Mouse (Mus musculus) liver, embryonic 15.5 days (tissue): ENCODE measurements around the gene Fnbp1. TPM values are rescaled to one million over a fixed set of nuclear protein-coding genes. Genes with fewer than 3 reads are reported as not detected.

Experiments
- ATAC-seq: fragments of 200-750 bp; cut with Nextera tagmentation; 2 replicates; pipeline ENCODE4 v1.8.0; 2017; ENCODE audit warnings: moderate number of reproducible peaks, mild to moderate bottlenecking, moderate library complexity; ENCODE audit not compliant: insufficient read depth
- H3K27ac ChIP-seq: fragments of 300-500 bp; sonication (generic); replicated peaks from 2 replicates; pipeline ENCODE4 v1.5.1; 2015; ENCODE audit warnings: mild to moderate bottlenecking, inconsistent platforms
- H3K27me3 ChIP-seq: fragments of 300-500 bp; sonication (generic); 2 replicates; pipeline ENCODE4 v1.6.1; 2015; ENCODE audit warnings: mild to moderate bottlenecking, inconsistent platforms
- H3K36me3 ChIP-seq: fragments of 300-500 bp; sonication (generic); replicated peaks from 2 replicates; pipeline ENCODE4 v1.6.1; 2015; ENCODE audit warnings: moderate library complexity, mild to moderate bottlenecking, inconsistent platforms
- H3K4me1 ChIP-seq: fragments of 300-500 bp; sonication (generic); replicated peaks from 2 replicates; pipeline ENCODE4 v1.6.1; 2015; ENCODE audit warnings: inconsistent platforms
- H3K4me2 ChIP-seq: fragments of 300-500 bp; sonication (generic); 2 replicates; pipeline ENCODE4 v1.6.1; 2015; ENCODE audit warnings: moderate library complexity, mild to moderate bottlenecking, inconsistent platforms
- H3K4me3 ChIP-seq: fragments of 300-500 bp; sonication (generic); replicated peaks from 2 replicates; pipeline ENCODE4 v1.5.1; 2015; ENCODE audit warnings: mild to moderate bottlenecking, inconsistent platforms
- H3K9ac ChIP-seq: fragments of 300-500 bp; sonication (generic); 2 replicates; pipeline ENCODE4 v1.6.1; 2015; ENCODE audit warnings: moderate library complexity, mild to moderate bottlenecking, inconsistent platforms
- H3K9me3 ChIP-seq: fragments of 300-500 bp; sonication (generic); replicated peaks from 2 replicates; pipeline ENCODE4 v1.6.1; 2016; ENCODE audit warnings: inconsistent platforms
- WGBS: fragments of 180-500 bp; shearing (Covaris S2); methylation state at CpG from one replicate; pipeline ENCODE4 v1.1.7; 2015; ENCODE audit warnings: mixed read lengths; ENCODE audit not compliant: insufficient replicate concordance; 5-methylcytosine and 5-hydroxymethylcytosine counted together
- polyA plus RNA-seq: library from polyadenylated mRNA; unstranded; fragments of >200 nt; fragmentation: Nextera tagmentation; extraction: Ambion mirVana; gene quantifications from 2 replicates; pipeline ENCODE4 v1.2.1, GENCODE M21; 2015

The Fnbp1 gene
- polyA plus RNA-seq, 1 experiment from 2014 or later: 5.1 TPM

DNA sequence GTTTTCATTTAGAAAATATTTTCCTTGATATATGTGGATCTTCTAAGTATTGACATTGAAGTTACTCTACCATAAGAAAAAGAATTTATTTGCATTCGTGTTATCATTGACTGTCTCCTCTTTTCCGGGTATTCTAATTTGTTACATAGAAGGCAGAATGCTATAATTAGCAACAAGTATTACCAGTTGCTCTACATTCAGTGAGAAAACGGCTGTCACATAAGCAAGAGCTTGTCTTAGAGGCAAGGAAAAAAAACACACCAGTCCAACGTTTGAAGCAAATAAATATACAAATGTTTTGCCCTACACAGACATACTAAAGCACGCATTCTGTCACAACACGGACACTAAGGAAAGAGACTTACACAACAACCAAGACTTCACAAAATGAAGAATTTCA is 30.1 kb downstream of the Fnbp1 start:
- Histone ChIP-seq H3K27ac (no peak overlapping the region), H3K36me3 (no peaks in the 10 kb centered on the region), H3K4me2 (no peak overlapping the region), H3K4me1 (peaks cover 59% of the 10 kb centered on the region), H3K9me3 (no peaks in the 10 kb centered on the region), H3K4me3 (no peak overlapping the region), H3K27me3 (no peaks in the 10 kb centered on the region), H3K9ac (no peak overlapping the region)
- no peak for ATAC-seq
- 54% methylated on average over 6 of the region's 6 CpGs for WGBS

- Histone ChIP-seq H3K4me1 (peaks cover 48% of the 10 kb centered on the region), H3K9me3 (no peaks in the 10 kb centered on the region), H3K4me2 (no peak overlapping the region), H3K9ac (no peak overlapping the region), H3K36me3 (no peaks in the 10 kb centered on the region), H3K27ac (no peak overlapping the region), H3K4me3 (no peak overlapping the region), H3K27me3 (no peaks in the 10 kb centered on the region)
- 23% methylated on average over 12 of the region's 12 CpGs for WGBS
- ATAC-seq: 0 out of 2 replicates have a peak, but pooled peaks have one; percentile 28
Observed at GRCm38 (mm10) chr2:31109960-31110548, 31.8 kb downstream of the Fnbp1 start.

DNA sequence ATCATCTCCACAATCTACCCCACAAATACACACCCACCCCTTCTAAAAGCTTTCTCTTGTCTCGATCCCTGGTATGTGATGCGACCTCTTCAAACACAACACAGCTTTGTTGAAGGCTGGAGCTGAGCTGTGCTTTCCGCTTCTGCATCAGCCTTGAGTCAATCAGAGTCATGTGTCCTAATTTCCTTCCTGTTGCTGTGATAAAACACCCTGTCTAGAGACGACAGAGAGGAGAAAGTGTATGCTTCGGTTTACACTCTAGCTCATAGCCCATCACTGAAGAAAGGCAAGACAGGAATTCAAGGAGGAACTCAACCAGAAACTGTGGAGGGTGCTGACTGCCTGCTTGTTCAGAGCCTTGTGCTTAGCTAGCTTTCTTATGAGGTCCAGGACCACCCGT is 33.6 kb downstream of the Fnbp1 start:
- H3K27me3 ChIP-seq: no peaks in the 10 kb centered on the region
- peak overlapping the region; percentile 62 for H3K27ac ChIP-seq
- no peaks in the 10 kb centered on the region for H3K36me3 ChIP-seq
- WGBS: 30% methylated on average over 6 of the region's 6 CpGs
- no peaks in the 10 kb centered on the region for H3K9me3 ChIP-seq
- no peak overlapping the region for H3K4me2 ChIP-seq
- H3K4me1 ChIP-seq: peaks cover 43% of the 10 kb centered on the region
- no peak overlapping the region for H3K4me3 ChIP-seq
- no peak for ATAC-seq
- H3K9ac ChIP-seq: no peak overlapping the region

DNA sequence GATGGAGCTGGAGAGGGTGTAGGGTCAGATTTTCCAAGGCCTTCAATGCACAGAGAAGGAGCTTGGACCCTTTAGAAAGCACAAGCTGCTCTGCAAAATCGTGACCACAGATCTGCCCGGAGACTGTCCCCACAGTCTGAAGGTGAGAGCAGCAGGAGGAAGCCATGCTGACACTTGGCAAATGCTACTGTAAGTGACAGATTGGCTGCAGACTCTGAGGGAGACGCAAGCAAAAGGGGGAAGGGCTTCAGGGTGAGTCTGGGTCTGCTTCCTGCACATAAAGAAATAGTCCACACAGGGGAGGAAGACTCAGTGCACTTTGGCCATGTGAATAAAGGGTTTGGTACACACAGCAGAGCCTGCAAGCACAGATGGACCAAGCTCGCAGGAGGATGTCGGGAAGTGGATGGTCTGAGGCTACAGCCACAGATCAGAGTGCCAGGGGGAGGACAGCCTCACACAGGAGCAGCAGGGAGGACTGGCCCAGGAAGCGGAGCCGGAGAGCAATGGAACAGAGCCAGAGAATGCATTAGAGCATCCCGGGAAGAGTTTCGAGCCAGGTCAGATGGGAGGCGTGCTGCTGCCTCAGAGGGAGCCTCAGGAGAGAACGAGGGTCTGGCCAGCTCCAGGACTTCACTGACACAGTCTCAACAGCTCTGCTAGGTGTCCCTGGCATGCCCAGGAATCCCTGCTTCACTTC is 35.0 kb downstream of the Fnbp1 start:
- H3K36me3 ChIP-seq: no peaks in the 10 kb centered on the region
- peaks cover 46% of the 10 kb centered on the region for H3K4me1 ChIP-seq
- no peak overlapping the region for H3K4me3 ChIP-seq
- H3K9me3 ChIP-seq: no peaks in the 10 kb centered on the region
- ATAC-seq: no peak
- no peak overlapping the region for H3K4me2 ChIP-seq
- no peaks in the 10 kb centered on the region for H3K27me3 ChIP-seq
- H3K27ac ChIP-seq: no peak overlapping the region
- 52% methylated on average over 11 of the region's 11 CpGs for WGBS
- no peak overlapping the region for H3K9ac ChIP-seq

- 70% methylated on average over 3 of the region's 3 CpGs for WGBS
- no peaks in the 10 kb centered on the region for H3K36me3 ChIP-seq
- H3K4me2 ChIP-seq: no peak overlapping the region
- no peaks in the 10 kb centered on the region for H3K27me3 ChIP-seq
- no peak overlapping the region for H3K9ac ChIP-seq
- H3K4me3 ChIP-seq: no peak overlapping the region
- no peak for ATAC-seq
- H3K27ac ChIP-seq: no peak overlapping the region
- peaks cover 46% of the 10 kb centered on the region for H3K4me1 ChIP-seq
- no peaks in the 10 kb centered on the region for H3K9me3 ChIP-seq
Observed at GRCm38 (mm10) chr2:31106004-31106403, 35.8 kb downstream of the Fnbp1 start.

DNA sequence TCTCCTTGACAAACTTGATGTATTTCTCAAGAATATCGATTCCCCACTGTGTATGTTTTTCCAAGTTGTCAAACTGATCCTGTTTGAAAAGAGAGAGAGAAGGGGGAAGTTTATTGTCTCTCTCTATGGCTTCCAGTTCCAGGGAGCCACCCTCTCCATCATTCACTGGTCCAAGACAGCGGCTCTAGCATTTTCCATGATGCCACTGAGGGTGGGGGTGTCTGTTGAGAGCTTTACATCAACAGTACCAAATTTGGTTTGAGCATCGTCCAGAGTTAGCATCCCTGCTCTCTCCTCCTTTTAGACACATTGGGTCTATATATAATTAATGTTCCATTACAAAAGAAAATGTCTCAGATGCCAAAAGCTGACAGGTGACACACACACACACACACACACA is 36.5 kb downstream of the Fnbp1 start:
- no peak for ATAC-seq
- H3K36me3 ChIP-seq: no peaks in the 10 kb centered on the region
- H3K4me2 ChIP-seq: no peak overlapping the region
- H3K4me1 ChIP-seq: peaks cover 48% of the 10 kb centered on the region
- H3K27me3 ChIP-seq: no peaks in the 10 kb centered on the region
- H3K27ac ChIP-seq: no peak overlapping the region
- H3K4me3 ChIP-seq: no peak overlapping the region
- whole genome bisulfite sequencing: 74% methylated on average over 3 of the region's 3 CpGs
- H3K9ac ChIP-seq: no peak overlapping the region
- no peaks in the 10 kb centered on the region for H3K9me3 ChIP-seq

GRCm38 (mm10) chr2:31103321-31103720 is 38.5 kb downstream of the Fnbp1 start:
- ATAC-seq: no peak
- WGBS: 60% methylated on average over 8 of the region's 8 CpGs
- H3K27me3 ChIP-seq: no peaks in the 10 kb centered on the region
- H3K9ac ChIP-seq: no peak overlapping the region
- peaks cover 29% of the 10 kb centered on the region for H3K4me1 ChIP-seq
- no peaks in the 10 kb centered on the region for H3K9me3 ChIP-seq
- H3K4me3 ChIP-seq: no peak overlapping the region
- no peak overlapping the region for H3K27ac ChIP-seq
- H3K4me2 ChIP-seq: no peak overlapping the region
- H3K36me3 ChIP-seq: peaks cover 6% of the 10 kb centered on the region

GRCm38 (mm10) chr2:31101285-31101684 is 40.5 kb downstream of the Fnbp1 start:
- H3K9me3 ChIP-seq: no peaks in the 10 kb centered on the region
- H3K9ac ChIP-seq: no peak overlapping the region
- no peak overlapping the region for H3K27ac ChIP-seq
- no peak for ATAC-seq
- H3K36me3 ChIP-seq: peaks cover 6% of the 10 kb centered on the region
- no peak overlapping the region for H3K4me3 ChIP-seq
- peaks cover 14% of the 10 kb centered on the region for H3K4me1 ChIP-seq
- 77% methylated on average over 3 of the region's 3 CpGs for WGBS
- no peak overlapping the region for H3K4me2 ChIP-seq
- no peaks in the 10 kb centered on the region for H3K27me3 ChIP-seq

- Histone ChIP-seq H3K4me3 (no peak overlapping the region), H3K9ac (no peak overlapping the region), H3K27me3 (no peaks in the 10 kb centered on the region), H3K27ac (no peak overlapping the region), H3K4me2 (no peak overlapping the region), H3K36me3 (peaks cover 6% of the 10 kb centered on the region), H3K9me3 (no peaks in the 10 kb centered on the region), H3K4me1 (peaks cover 13% of the 10 kb centered on the region)
- no peak for ATAC-seq
- 65% methylated on average over 8 of the region's 8 CpGs for WGBS
Observed at GRCm38 (mm10) chr2:31099079-31099478, 42.7 kb downstream of the Fnbp1 start.

GRCm38 (mm10) chr2:31098616-31099015 is 43.2 kb downstream of the Fnbp1 start:
- Histone ChIP-seq H3K9me3 (no peaks in the 10 kb centered on the region), H3K27ac (no peak overlapping the region), H3K4me1 (peaks cover 11% of the 10 kb centered on the region), H3K4me3 (no peak overlapping the region), H3K27me3 (no peaks in the 10 kb centered on the region), H3K4me2 (no peak overlapping the region), H3K36me3 (peaks cover 6% of the 10 kb centered on the region), H3K9ac (no peak overlapping the region)
- ATAC-seq: no peak
- WGBS: 80% methylated on average over 11 of the region's 11 CpGs

- H3K4me1 ChIP-seq: peaks cover 4% of the 10 kb centered on the region; the same call in 1 of the 2 replicates
- ATAC-seq: no peak
- H3K9me3 ChIP-seq: no peaks in the 10 kb centered on the region
- H3K4me3 ChIP-seq: no peak overlapping the region
- no peak overlapping the region for H3K9ac ChIP-seq
- no peak overlapping the region for H3K27ac ChIP-seq
- no peaks in the 10 kb centered on the region for H3K27me3 ChIP-seq
- H3K36me3 ChIP-seq: peaks cover 6% of the 10 kb centered on the region
- H3K4me2 ChIP-seq: no peak overlapping the region
- 60% methylated on average over 2 of the region's 2 CpGs for WGBS
Observed at GRCm38 (mm10) chr2:31097276-31097675, 44.5 kb downstream of the Fnbp1 start.
